Mouse (Mus musculus) hindbrain, embryonic 13.5 days (tissue): ENCODE results near the gene Dctn1. TPM values are rescaled to one million over a fixed set of nuclear protein-coding genes. Genes with fewer than 3 reads are reported as not detected.
"Not testable (repeated sequence)": the region's sequence is repeated elsewhere in the genome, so short reads cannot be mapped to it uniquely, and the experiment has no call there.

ENCODE experiments used
- ATAC-seq: fragments of 200-750 bp; cut with Nextera tagmentation; 2 replicates; pipeline ENCODE4 v1.8.0; 2017; ENCODE audit warnings: moderate TSS enrichment; ENCODE audit not compliant: low FRiP score
- H3K27ac ChIP-seq: fragments of 300-500 bp; sonication (generic); 2 replicates; pipeline ENCODE4 v1.5.1; 2015; ENCODE audit warnings: inconsistent platforms, mild to moderate bottlenecking, moderate library complexity
- H3K27me3 ChIP-seq: fragments of 300-500 bp; sonication (generic); 2 replicates; pipeline ENCODE4 v1.6.1; 2015; ENCODE audit warnings: mild to moderate bottlenecking, inconsistent platforms
- H3K36me3 ChIP-seq: fragments of 300-500 bp; sonication (generic); 2 replicates; pipeline ENCODE4 v1.6.1; 2015; ENCODE audit warnings: mild to moderate bottlenecking, inconsistent platforms
- H3K4me1 ChIP-seq: fragments of 300-500 bp; sonication (generic); replicated peaks from 2 replicates; pipeline ENCODE4 v1.6.1; 2015; ENCODE audit warnings: inconsistent platforms
- H3K4me2 ChIP-seq: fragments of 300-500 bp; sonication (generic); 2 replicates; pipeline ENCODE4 v1.6.1; 2015; ENCODE audit warnings: inconsistent platforms, mild to moderate bottlenecking, moderate library complexity
- H3K4me3 ChIP-seq: fragments of 300-500 bp; sonication (generic); 2 replicates; pipeline ENCODE4 v1.5.1; 2015; ENCODE audit warnings: mild to moderate bottlenecking, inconsistent platforms
- H3K9ac ChIP-seq: fragments of 300-500 bp; sonication (generic); 2 replicates; pipeline ENCODE4 v1.6.1; 2015; ENCODE audit warnings: mild to moderate bottlenecking, inconsistent platforms
- H3K9me3 ChIP-seq: fragments of 300-500 bp; sonication (generic); 2 replicates; pipeline ENCODE4 v1.6.1; 2016; ENCODE audit warnings: inconsistent platforms
- WGBS: fragments of 180-500 bp; shearing (Covaris S2); methylation state at CpG from one replicate; pipeline ENCODE4 v1.1.7; 2015; 5-methylcytosine and 5-hydroxymethylcytosine counted together
- polyA plus RNA-seq: library from polyadenylated mRNA; unstranded; fragments of >200 nt; fragmentation: Nextera tagmentation; extraction: Ambion mirVana; gene quantifications from 2 replicates; pipeline ENCODE4 v1.2.1, GENCODE M21; 2015

The Dctn1 gene
- polyA plus RNA-seq, 1 experiment from 2014 or later: 142 TPM

DNA sequence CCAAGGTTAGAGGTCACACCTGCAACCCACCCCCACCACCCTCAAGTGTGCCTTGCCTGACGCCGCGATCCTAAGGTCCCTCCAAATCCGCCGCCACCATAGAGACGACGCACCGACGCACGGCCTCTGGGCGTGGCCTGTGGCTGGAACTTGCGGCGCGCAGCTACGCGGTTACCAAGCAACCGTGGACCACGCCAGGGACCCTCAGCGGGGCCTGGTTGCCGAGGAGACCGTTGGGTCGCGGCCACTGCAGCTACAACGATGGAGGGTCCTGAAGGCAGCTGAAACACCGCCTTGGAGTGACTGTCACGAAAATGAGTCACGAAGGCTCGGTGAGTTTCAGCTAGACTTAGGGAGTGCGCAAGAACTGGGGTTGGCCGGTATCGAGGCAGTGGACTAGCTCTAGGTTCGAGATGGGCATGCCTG, 9.4 kb upstream of the Dctn1 start, which contains the start of the genes Wdr54 and 1700003E16Rik:
Gene Wdr54, minus strand, starts transcription at position 139 of the 426 bp plus-strand sequence.
Gene 1700003E16Rik, plus strand, starts transcription at position 146 of the 426 bp plus-strand sequence.
- H3K27ac ChIP-seq: peak within 1 kb of the TSS; percentile 40; the same call in 1 of the 2 replicates
- H3K36me3 ChIP-seq: peaks cover 19% of the 10 kb centered on the region
- peak within 1 kb of the TSS; percentile 76 for H3K9ac ChIP-seq
- H3K4me3 ChIP-seq: peak within 1 kb of the TSS; percentile 61
- H3K27me3 ChIP-seq: peaks cover 15% of the 10 kb centered on the region
- under 1% methylated on average over 32 of the region's 32 CpGs for WGBS
- H3K4me1 ChIP-seq: peaks cover 38% of the 10 kb centered on the region
- no peaks in the 10 kb centered on the region for H3K9me3 ChIP-seq
- H3K4me2 ChIP-seq: peak within 1 kb of the TSS; percentile 80
- ATAC-seq: peak; percentile 90

DNA sequence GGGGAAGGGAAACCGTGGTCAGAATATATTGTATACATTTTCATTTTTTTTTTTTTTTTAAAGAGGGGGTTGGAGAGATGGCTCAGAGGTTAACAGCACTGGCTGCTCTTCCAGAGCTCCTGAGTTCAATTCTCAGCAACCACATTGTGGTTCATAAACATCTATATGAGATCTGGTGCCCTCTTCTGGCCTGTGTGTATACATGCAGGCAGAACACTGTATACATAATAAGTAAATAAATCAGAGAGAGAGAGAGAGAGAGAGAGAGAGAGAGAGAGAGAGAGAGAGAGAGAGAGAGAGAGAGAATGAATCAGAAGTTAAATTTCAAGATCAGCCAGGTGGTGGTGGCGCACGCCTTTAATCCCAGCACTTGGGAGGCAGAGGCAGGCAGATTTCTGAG, 6.3 kb upstream of the Dctn1 start:
- 31% methylated on average over 3 of the region's 3 CpGs for WGBS

DNA sequence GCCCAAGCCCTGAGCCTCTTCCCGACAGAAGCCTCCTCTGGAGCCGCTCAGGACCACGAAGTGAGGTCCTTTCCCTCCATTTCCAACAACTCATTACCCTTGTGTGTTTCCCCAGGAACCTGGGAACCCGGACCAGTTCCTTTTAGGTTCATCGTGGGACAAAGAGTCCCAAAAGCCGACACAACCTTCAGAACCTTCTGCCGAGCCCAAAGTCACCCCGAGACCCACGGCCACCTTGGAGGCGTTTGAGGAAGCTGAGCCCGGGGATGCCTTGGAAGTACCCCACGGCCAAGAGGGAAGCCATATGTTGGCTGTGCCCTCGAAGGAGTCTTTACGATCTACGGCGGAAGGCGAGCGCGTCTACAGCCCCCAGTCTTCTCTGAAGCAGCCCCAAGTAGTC, 4.3 kb upstream of the Dctn1 start:
- WGBS: 7% methylated on average over 19 of the region's 19 CpGs
- Histone ChIP-seq H3K4me1 (peaks cover 31% of the 10 kb centered on the region), H3K36me3 (no peaks in the 10 kb centered on the region), H3K9ac (peak overlapping the region; percentile 46), H3K27me3 (peaks cover 38% of the 10 kb centered on the region), H3K4me2 (peak overlapping the region; percentile 52), H3K4me3 (peak overlapping the region; percentile 31), H3K27ac (no peak overlapping the region), H3K9me3 (no peaks in the 10 kb centered on the region)
- no peak for ATAC-seq

More for the DNA sequence above, 6.3 kb upstream of the Dctn1 start:
- H3K27ac ChIP-seq, H3K4me3 ChIP-seq, H3K9ac ChIP-seq, ATAC-seq, H3K4me2 ChIP-seq, H3K36me3 ChIP-seq, H3K9me3 ChIP-seq: not testable (repeated sequence)
- Histone ChIP-seq H3K4me1 (peaks cover 39% of the 10 kb centered on the region), H3K27me3 (peaks cover 38% of the 10 kb centered on the region)

DNA sequence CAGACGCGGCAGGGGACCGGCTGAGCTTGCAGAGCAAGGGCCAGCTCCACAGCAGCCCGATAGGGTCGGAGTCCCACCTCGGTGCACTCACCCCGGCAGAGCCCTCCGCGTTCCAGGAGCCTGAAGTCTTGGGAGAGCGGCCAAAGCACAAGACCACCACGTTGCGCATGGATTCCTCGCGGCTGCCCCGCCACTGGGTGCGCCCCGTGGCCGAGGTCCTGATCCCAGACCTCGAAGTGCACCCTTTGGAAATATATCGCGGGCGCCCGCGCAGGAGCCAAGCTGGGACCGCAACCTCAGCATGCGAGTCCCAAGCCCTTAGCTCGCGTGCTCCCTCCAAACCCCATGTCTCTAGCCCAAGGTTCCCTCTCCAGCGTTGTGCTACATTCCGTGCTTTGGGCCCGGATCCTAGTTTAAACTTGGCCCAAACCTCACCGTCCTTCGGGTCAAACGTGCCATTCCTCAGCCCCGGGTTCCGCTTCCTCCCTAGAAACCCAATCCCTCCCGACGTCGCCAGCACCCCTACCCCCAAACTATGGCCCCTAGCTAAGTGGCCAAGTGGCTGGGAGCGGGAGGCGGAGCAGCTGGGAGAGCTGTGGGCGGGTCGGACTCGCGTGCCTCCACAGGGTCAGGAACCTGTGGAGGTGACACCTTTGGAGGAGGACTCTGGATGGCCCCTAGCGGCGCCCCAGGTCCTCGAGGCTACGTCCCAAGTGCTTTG, 3.6 kb upstream of the Dctn1 start:
- no peak overlapping the region for H3K27ac ChIP-seq
- H3K9me3 ChIP-seq: no peaks in the 10 kb centered on the region
- peaks cover 38% of the 10 kb centered on the region for H3K27me3 ChIP-seq
- H3K4me2 ChIP-seq: peak overlapping the region; percentile 52
- H3K9ac ChIP-seq: peak overlapping the region; percentile 46
- under 1% methylated on average over 49 of the region's 49 CpGs for WGBS
- H3K4me3 ChIP-seq: peak overlapping the region; percentile 31
- H3K36me3 ChIP-seq: no peaks in the 10 kb centered on the region
- ATAC-seq: no peak
- peaks cover 33% of the 10 kb centered on the region for H3K4me1 ChIP-seq

DNA sequence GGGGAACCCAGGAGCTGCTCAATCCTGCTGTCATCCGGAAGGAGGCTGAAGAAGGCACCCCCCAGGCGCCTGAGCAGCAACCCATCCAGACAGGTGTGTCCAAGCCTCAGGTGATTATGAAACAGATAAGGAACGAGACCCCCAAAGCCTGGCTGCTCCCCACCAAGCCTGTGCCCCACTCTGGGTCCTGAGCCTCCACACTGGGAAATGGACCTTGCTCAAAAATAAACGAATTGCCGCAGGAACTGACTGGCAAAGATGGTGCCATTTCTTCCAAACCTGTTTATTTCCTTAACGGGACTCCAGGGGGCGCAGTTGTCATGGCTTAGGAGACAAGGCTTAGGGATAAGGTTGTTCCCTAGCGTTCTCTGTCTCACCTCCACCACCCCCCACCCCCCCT, 3.0 kb upstream of the Dctn1 start:
- Histone ChIP-seq H3K4me1 (peaks cover 39% of the 10 kb centered on the region), H3K36me3 (no peaks in the 10 kb centered on the region), H3K27ac (no peak overlapping the region), H3K27me3 (peaks cover 38% of the 10 kb centered on the region), H3K9me3 (no peaks in the 10 kb centered on the region), H3K4me3 (peak overlapping the region; percentile 31), H3K9ac (peak overlapping the region; percentile 46; the same call in 1 of the 2 replicates), H3K4me2 (peak overlapping the region; percentile 52)
- ATAC-seq: no peak
- WGBS: 1% methylated on average over 8 of the region's 8 CpGs

DNA sequence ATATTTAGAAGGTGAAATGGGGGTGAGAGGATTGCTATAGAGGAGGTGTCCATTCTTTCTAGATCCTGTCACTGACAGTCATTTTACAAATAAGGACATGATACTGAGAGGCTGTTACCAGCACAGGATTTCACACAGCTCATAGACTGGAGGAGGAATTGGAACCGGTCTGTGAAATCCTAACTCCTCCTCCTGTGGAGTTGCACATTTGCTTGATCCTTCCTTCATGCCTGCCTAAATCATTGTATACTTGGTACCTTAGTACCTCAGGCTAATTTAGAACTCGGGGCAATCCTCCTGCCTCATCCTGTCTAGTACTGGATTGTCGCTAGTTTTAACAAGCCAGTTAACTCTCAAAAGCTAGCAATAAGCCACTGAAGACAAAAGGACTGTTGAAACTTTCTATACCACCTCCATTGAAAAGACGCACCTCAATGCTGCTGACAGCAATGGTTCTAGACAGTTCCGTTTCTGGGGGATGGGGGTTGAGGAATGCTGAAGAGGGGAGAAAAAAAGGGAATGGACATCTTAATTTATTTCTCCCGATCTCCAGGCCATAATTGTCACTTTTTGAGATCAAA, 604 bp upstream of the Dctn1 start:
- peak; percentile 18; the same call in 1 of the 2 replicates for ATAC-seq
- WGBS: 5% methylated on average over 6 of the region's 6 CpGs
- peaks cover 35% of the 10 kb centered on the region for H3K27me3 ChIP-seq
- peak overlapping the region; percentile 88 for H3K9ac ChIP-seq
- H3K4me3 ChIP-seq: peak overlapping the region; percentile 80
- peak overlapping the region; percentile 93; the same call in 1 of the 2 replicates for H3K27ac ChIP-seq
- H3K4me2 ChIP-seq: peak overlapping the region; percentile 75
- peaks cover 60% of the 10 kb centered on the region for H3K4me1 ChIP-seq
- 0 out of 2 replicates have a peak, but pooled peaks cover 2% of the 10 kb centered on the region for H3K36me3 ChIP-seq
- H3K9me3 ChIP-seq: no peaks in the 10 kb centered on the region

DNA sequence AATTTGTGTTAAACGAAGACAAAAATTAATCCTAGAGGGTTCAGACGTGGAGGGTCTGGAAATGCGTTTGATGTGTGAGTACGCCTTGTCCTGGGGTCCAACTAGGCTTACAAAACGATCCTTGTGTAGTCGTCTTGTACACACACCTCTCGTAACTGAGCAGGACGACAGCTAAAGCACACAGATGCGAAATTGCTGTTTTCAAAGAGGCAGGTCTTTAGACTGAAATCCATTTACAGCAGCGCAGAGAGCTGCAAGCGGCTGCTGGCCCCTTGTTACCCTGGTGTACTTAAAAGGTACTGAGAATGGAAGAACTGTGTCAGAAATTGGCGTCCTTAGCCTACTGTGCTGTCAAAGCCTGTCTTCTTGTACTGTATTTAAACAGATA, 517 bp downstream of the Dctn1 start:
- peak overlapping the region; percentile 80 for H3K4me3 ChIP-seq
- H3K27me3 ChIP-seq: peaks cover 24% of the 10 kb centered on the region
- H3K9me3 ChIP-seq: no peaks in the 10 kb centered on the region
- H3K4me2 ChIP-seq: peak overlapping the region; percentile 75
- WGBS: 1% methylated on average over 12 of the region's 12 CpGs
- H3K36me3 ChIP-seq: 0 out of 2 replicates have a peak, but pooled peaks cover 2% of the 10 kb centered on the region
- peaks cover 68% of the 10 kb centered on the region for H3K4me1 ChIP-seq
- H3K27ac ChIP-seq: peak overlapping the region; percentile 93
- ATAC-seq: peak; percentile 45; the same call in 1 of the 2 replicates
- H3K9ac ChIP-seq: peak overlapping the region; percentile 88

DNA sequence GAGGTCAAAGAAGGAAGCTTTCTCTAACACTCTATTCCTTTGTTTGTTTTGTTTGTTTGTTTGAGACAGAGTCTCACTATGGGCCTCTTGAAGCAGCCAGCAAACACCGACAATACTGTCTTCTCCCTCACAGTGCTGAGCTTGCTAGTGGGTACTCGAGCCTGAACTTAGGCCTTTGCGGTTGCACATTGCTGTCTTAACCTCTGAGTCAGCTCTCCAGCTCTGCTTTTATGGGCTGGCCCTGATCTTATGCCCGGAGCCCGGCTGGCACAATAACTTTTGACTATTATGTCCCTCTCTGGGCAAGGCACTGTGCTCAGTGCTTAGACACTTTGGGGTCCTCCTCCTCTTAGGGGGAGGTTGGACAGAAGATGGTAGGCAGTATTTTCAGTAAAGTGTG, 4.2 kb downstream of the Dctn1 start:
- H3K27ac ChIP-seq: no peak overlapping the region
- H3K9me3 ChIP-seq: no peaks in the 10 kb centered on the region
- 0 out of 2 replicates have a peak, but pooled peaks cover 2% of the 10 kb centered on the region for H3K36me3 ChIP-seq
- ATAC-seq: no peak
- H3K27me3 ChIP-seq: no peaks in the 10 kb centered on the region
- no peak overlapping the region for H3K9ac ChIP-seq
- peaks cover 75% of the 10 kb centered on the region for H3K4me1 ChIP-seq
- WGBS: 91% methylated on average over 5 of the region's 5 CpGs
- no peak overlapping the region for H3K4me2 ChIP-seq
- H3K4me3 ChIP-seq: no peak overlapping the region

DNA sequence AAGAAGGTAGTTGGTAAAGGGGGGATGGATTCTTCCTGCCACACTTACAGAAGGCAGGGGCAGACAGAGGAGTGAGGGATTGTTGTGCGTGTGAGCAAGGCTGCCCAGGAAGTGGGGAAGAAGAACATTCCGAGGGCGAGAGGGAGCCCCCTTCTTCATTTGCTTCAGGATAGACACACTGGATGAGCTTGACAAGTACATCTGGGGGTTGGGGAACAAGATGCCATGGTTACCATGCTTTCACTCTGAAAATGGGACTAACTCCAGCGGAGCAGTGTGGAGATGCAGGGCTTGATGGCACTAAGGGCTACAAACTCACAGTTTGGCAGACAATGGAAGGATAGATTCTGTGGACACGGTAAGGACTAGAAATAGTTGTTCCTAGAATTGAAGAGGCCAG, 5.3 kb downstream of the Dctn1 start:
- no peaks in the 10 kb centered on the region for H3K27me3 ChIP-seq
- H3K4me3 ChIP-seq: peak overlapping the region; percentile 42
- H3K9me3 ChIP-seq: no peaks in the 10 kb centered on the region
- peaks cover 70% of the 10 kb centered on the region for H3K4me1 ChIP-seq
- no peak for ATAC-seq
- peak overlapping the region; percentile 25; the same call in 1 of the 2 replicates for H3K27ac ChIP-seq
- WGBS: 76% methylated on average over 5 of the region's 5 CpGs
- peaks cover 2% of the 10 kb centered on the region; the same call in 1 of the 2 replicates for H3K36me3 ChIP-seq
- H3K4me2 ChIP-seq: peak overlapping the region; percentile 50
- H3K9ac ChIP-seq: peak overlapping the region; percentile 72

DNA sequence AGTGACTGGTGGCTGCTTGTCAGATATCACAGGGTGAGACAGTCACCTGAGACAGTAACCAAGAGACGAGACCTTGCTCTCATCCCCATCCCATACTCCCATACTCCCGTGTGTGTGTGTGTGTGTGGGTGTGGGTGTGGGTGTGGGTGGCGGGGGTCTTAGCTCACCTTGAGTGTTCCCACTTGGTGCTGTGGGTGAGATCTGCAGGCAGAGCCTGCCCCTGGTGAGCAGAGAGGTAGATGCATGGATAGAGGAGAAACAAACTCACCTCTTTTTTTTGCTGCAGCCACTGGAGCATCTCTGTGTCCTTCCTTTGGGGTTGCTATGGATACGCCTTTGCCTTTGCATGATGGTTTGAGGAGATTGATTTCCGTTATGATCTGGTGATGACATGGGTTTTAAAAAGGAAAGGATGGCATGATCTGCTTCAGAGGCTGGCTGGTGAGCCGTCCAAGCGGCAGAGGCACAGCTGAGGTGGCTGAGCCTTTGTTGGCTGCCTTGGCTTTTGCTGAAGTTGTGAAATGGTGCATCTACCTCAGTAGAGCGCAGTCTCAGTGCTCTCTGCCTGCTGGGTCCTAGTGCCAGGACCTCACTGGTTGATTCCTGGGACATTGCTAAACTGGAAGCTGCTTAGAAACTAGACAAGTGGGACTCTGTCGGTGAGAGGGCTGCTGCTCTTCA, 6.7 kb downstream of the Dctn1 start:
- peak; percentile 78 for ATAC-seq
- H3K4me2 ChIP-seq: peak overlapping the region; percentile 50
- no peaks in the 10 kb centered on the region for H3K9me3 ChIP-seq
- 50% methylated on average over 9 of the region's 9 CpGs for WGBS
- peaks cover 58% of the 10 kb centered on the region for H3K4me1 ChIP-seq
- peaks cover 2% of the 10 kb centered on the region; the same call in 1 of the 2 replicates for H3K36me3 ChIP-seq
- peak overlapping the region; percentile 42 for H3K4me3 ChIP-seq
- peak overlapping the region; percentile 72 for H3K9ac ChIP-seq
- H3K27me3 ChIP-seq: no peaks in the 10 kb centered on the region
- H3K27ac ChIP-seq: peak overlapping the region; percentile 87

DNA sequence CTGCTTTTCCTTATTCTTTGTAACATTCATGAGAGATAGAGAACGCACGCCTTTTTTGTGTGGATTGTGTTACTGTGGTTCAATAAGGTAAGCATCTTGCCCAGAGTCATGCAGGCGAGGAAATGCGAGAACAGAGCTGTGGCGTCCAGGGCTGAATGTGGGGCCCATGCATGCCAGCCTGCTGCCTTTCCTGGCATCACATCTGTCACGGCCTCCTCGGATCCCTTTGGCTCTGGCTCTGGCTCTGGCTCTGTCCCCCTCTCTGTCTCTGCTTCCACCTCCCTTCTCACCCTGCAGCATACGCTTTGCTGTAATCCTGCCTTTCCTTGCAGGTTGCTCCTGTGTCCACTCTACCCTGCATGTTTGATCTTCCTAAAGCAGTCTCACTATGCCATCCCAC, 10.3 kb downstream of the Dctn1 start:
- no peaks in the 10 kb centered on the region for H3K9me3 ChIP-seq
- no peak overlapping the region for H3K9ac ChIP-seq
- no peak overlapping the region for H3K27ac ChIP-seq
- 91% methylated on average over 8 of the region's 8 CpGs for WGBS
- no peak for ATAC-seq
- no peak overlapping the region for H3K4me3 ChIP-seq
- H3K4me1 ChIP-seq: peaks cover 48% of the 10 kb centered on the region
- no peak overlapping the region for H3K4me2 ChIP-seq
- no peaks in the 10 kb centered on the region; the same call in 1 of the 2 replicates for H3K36me3 ChIP-seq
- H3K27me3 ChIP-seq: no peaks in the 10 kb centered on the region
